Mouse (Mus musculus) heart, embryonic 11.5 days (tissue): ENCODE data around the gene Xaf1. TPM values are rescaled to one million over a fixed set of nuclear protein-coding genes. Genes with fewer than 3 reads are reported as not detected.

Experiments used
- ATAC-seq: fragments of 200-750 bp; cut with Nextera tagmentation; replicated peaks from 2 replicates; pipeline ENCODE4 v1.8.0; 2017; ENCODE audit warnings: moderate library complexity; ENCODE audit not compliant: insufficient number of reproducible peaks, low FRiP score, low TSS enrichment
- H3K27ac ChIP-seq: fragments of 300-500 bp; sonication (generic); 2 replicates; pipeline ENCODE4 v1.5.1; 2014; ENCODE audit warnings: mild to moderate bottlenecking, low read depth, low read length
- H3K27me3 ChIP-seq: fragments of 300-500 bp; sonication (generic); 2 replicates; pipeline ENCODE4 v1.6.1; 2014; ENCODE audit warnings: mild to moderate bottlenecking, low read length, mixed read lengths; ENCODE audit not compliant: control insufficient read depth, insufficient read depth
- H3K36me3 ChIP-seq: fragments of 300-500 bp; sonication (generic); 2 replicates; pipeline ENCODE4 v1.6.1; 2014; ENCODE audit warnings: mild to moderate bottlenecking, low read length, moderate library complexity, mixed read lengths; ENCODE audit not compliant: control insufficient read depth, insufficient read depth
- H3K4me1 ChIP-seq: fragments of 300-500 bp; sonication (generic); 2 replicates; pipeline ENCODE4 v1.6.1; 2014; ENCODE audit warnings: low read length; ENCODE audit not compliant: control insufficient read depth, insufficient read depth
- H3K4me2 ChIP-seq: fragments of 300-500 bp; sonication (generic); 2 replicates; pipeline ENCODE4 v1.6.1; 2014; ENCODE audit warnings: mild to moderate bottlenecking, moderate library complexity
- H3K4me3 ChIP-seq: fragments of 300-500 bp; sonication (generic); 2 replicates; pipeline ENCODE4 v1.5.1; 2014; ENCODE audit warnings: low read depth, low read length
- H3K9ac ChIP-seq: fragments of 300-500 bp; sonication (generic); 2 replicates; pipeline ENCODE4 v1.6.1; 2014; ENCODE audit warnings: mild to moderate bottlenecking, low read depth, low read length, moderate library complexity
- H3K9me3 ChIP-seq: fragments of 300-500 bp; sonication (generic); replicated peaks from 2 replicates; pipeline ENCODE4 v1.6.1; 2016; ENCODE audit warnings: low read length; ENCODE audit not compliant: control insufficient read depth
- WGBS: fragments of 180-500 bp; shearing (Covaris S2); extraction: QIAGEN DNeasy Blood & Tissue Kit; methylation state at CpG from one replicate; pipeline ENCODE4 v1.1.7; 2014; ENCODE audit not compliant: insufficient replicate concordance; 5-methylcytosine and 5-hydroxymethylcytosine counted together
- polyA plus RNA-seq: library from polyadenylated mRNA; unstranded; fragments of >200 nt; fragmentation: Nextera tagmentation; extraction: Ambion mirVana; gene quantifications from 2 replicates; pipeline ENCODE4 v1.2.1, GENCODE M21; 2014

The Xaf1 gene
- polyA plus RNA-seq, 1 experiment from 2014 or later = 2.4 TPM

GRCm38 (mm10) chr11:72343904-72344303, 42.5 kb downstream of the Xaf1 start:
- H3K9ac ChIP-seq = 0 out of 2 replicates have a peak overlapping the region, but pooled peaks have one; percentile 43
- H3K4me3 ChIP-seq = no peak overlapping the region
- no peak overlapping the region for H3K4me2 ChIP-seq
- H3K27me3 ChIP-seq = no peaks in the 10 kb centered on the region
- ATAC-seq = no peak
- no peaks in the 10 kb centered on the region for H3K4me1 ChIP-seq
- 21% methylated on average over 8 of the region's 8 CpGs for WGBS
- no peaks in the 10 kb centered on the region for H3K36me3 ChIP-seq
- no peak overlapping the region for H3K27ac ChIP-seq
- H3K9me3 ChIP-seq = no peaks in the 10 kb centered on the region

- H3K27ac ChIP-seq = no peak overlapping the region
- H3K4me3 ChIP-seq = no peak overlapping the region
- H3K4me1 ChIP-seq = no peaks in the 10 kb centered on the region
- no peaks in the 10 kb centered on the region for H3K27me3 ChIP-seq
- H3K4me2 ChIP-seq = no peak overlapping the region
- 81% methylated on average over 11 of the region's 11 CpGs for WGBS
- H3K9ac ChIP-seq = no peak overlapping the region
- no peaks in the 10 kb centered on the region for H3K36me3 ChIP-seq
- ATAC-seq = no peak
- no peaks in the 10 kb centered on the region for H3K9me3 ChIP-seq
These were observed 43.1 kb downstream of the Xaf1 start for GRCm38 (mm10) chr11:72344486-72344885.

GRCm38 (mm10) chr11:72348563-72348962, 47.1 kb downstream of the Xaf1 start:
- no peak for ATAC-seq
- WGBS = 54% methylated on average over 10 of the region's 10 CpGs

GRCm38 (mm10) chr11:72349016-72349415, 47.6 kb downstream of the Xaf1 start:
- H3K9ac ChIP-seq = no peak overlapping the region
- no peak overlapping the region for H3K4me2 ChIP-seq
- no peaks in the 10 kb centered on the region for H3K9me3 ChIP-seq
- H3K36me3 ChIP-seq = no peaks in the 10 kb centered on the region
- no peak overlapping the region for H3K27ac ChIP-seq
- WGBS = 59% methylated on average over 8 of the region's 8 CpGs
- no peaks in the 10 kb centered on the region for H3K27me3 ChIP-seq
- H3K4me1 ChIP-seq = no peaks in the 10 kb centered on the region
- no peak overlapping the region for H3K4me3 ChIP-seq
- no peak for ATAC-seq

More at GRCm38 (mm10) chr11:72348563-72348962, 47.1 kb downstream of the Xaf1 start:
- H3K27me3 ChIP-seq = no peaks in the 10 kb centered on the region
- no peak overlapping the region for H3K4me2 ChIP-seq
- no peak overlapping the region for H3K4me3 ChIP-seq
- H3K27ac ChIP-seq = no peak overlapping the region
- no peaks in the 10 kb centered on the region for H3K36me3 ChIP-seq
- H3K9me3 ChIP-seq = no peaks in the 10 kb centered on the region
- no peak overlapping the region for H3K9ac ChIP-seq
- H3K4me1 ChIP-seq = no peaks in the 10 kb centered on the region

- 66% methylated on average over 4 of the region's 4 CpGs for WGBS
- ATAC-seq = no peak
- Histone ChIP-seq H3K4me1 (no peaks in the 10 kb centered on the region), H3K4me3 (no peak overlapping the region), H3K27ac (no peak overlapping the region), H3K36me3 (no peaks in the 10 kb centered on the region), H3K9ac (no peak overlapping the region), H3K9me3 (no peaks in the 10 kb centered on the region), H3K4me2 (no peak overlapping the region), H3K27me3 (no peaks in the 10 kb centered on the region)
These were observed 48.2 kb downstream of the Xaf1 start for GRCm38 (mm10) chr11:72349652-72350051.

GRCm38 (mm10) chr11:72352272-72352671, 50.8 kb downstream of the Xaf1 start:
- H3K4me1 ChIP-seq = no peaks in the 10 kb centered on the region; the same call in 1 of the 2 replicates
- H3K27me3 ChIP-seq = no peaks in the 10 kb centered on the region
- no peak overlapping the region for H3K27ac ChIP-seq
- no peaks in the 10 kb centered on the region for H3K36me3 ChIP-seq
- no peak overlapping the region for H3K4me2 ChIP-seq
- H3K4me3 ChIP-seq = no peak overlapping the region
- no peak for ATAC-seq
- WGBS = 76% methylated on average over 1 of the region's 1 CpGs
- H3K9ac ChIP-seq = no peak overlapping the region
- H3K9me3 ChIP-seq = no peaks in the 10 kb centered on the region

- no peak for ATAC-seq
- no peak overlapping the region for H3K27ac ChIP-seq
- H3K4me2 ChIP-seq = no peak overlapping the region
- H3K9ac ChIP-seq = no peak overlapping the region
- H3K4me3 ChIP-seq = no peak overlapping the region
- WGBS = 67% methylated on average over 3 of the region's 3 CpGs
- no peaks in the 10 kb centered on the region for H3K36me3 ChIP-seq
- no peaks in the 10 kb centered on the region; the same call in 1 of the 2 replicates for H3K4me1 ChIP-seq
- H3K27me3 ChIP-seq = no peaks in the 10 kb centered on the region
- no peaks in the 10 kb centered on the region for H3K9me3 ChIP-seq
These were observed 51.8 kb downstream of the Xaf1 start for GRCm38 (mm10) chr11:72353186-72353585.

- Histone ChIP-seq H3K4me2 (peak overlapping the region; percentile 61), H3K36me3 (no peaks in the 10 kb centered on the region), H3K27me3 (no peaks in the 10 kb centered on the region), H3K4me1 (no peaks in the 10 kb centered on the region; the same call in 1 of the 2 replicates), H3K4me3 (no peak overlapping the region), H3K27ac (no peak overlapping the region), H3K9me3 (no peaks in the 10 kb centered on the region), H3K9ac (no peak overlapping the region)
- ATAC-seq = no peak
- 22% methylated on average over 20 of the region's 20 CpGs for WGBS
These were observed 53.7 kb downstream of the Xaf1 start for GRCm38 (mm10) chr11:72354971-72355728.
